Mouse (Mus musculus) bone marrow, adult 2 months (tissue): ENCODE results near the gene Zfp111. TPM values are rescaled to one million over a fixed set of nuclear protein-coding genes. Genes with fewer than 3 reads are reported as not detected.

Experiments used
- H3K27ac ChIP-seq: fragments of 200-500 bp; 2 replicates; pipeline ENCODE4 v1.5.1; 2012; ENCODE audit warnings: low read depth, mild to moderate bottlenecking, control low read depth, inconsistent platforms, low read length; ENCODE audit not compliant: control insufficient read depth, poor library complexity, insufficient read depth
- H3K4me1 ChIP-seq: fragments of 200-500 bp; 2 replicates; pipeline ENCODE4 v1.6.1; 2011; ENCODE audit warnings: low read length; ENCODE audit not compliant: control insufficient read depth, insufficient read depth
- H3K4me3 ChIP-seq: fragments of 200-500 bp; replicated peaks from 2 replicates; pipeline ENCODE3; 2011; ENCODE audit warnings: mild to moderate bottlenecking, low read depth, low read length, control low read depth; ENCODE audit not compliant: control insufficient read depth
- CTCF ChIP-seq: fragments of 200-500 bp; IDR thresholded peaks from 2 replicates; pipeline ENCODE4 v1.5.1; 2011; ENCODE audit warnings: low read length, control low read depth; ENCODE audit not compliant: control insufficient read depth, insufficient read depth
- POLR2A ChIP-seq: fragments of 200-500 bp; IDR thresholded peaks from 2 replicates; pipeline ENCODE4 v1.6.1; 2011; ENCODE audit warnings: low read depth, mild to moderate bottlenecking, control low read depth, low read length, borderline replicate concordance; ENCODE audit not compliant: control insufficient read depth
- WGBS: fragments of 180-500 bp; shearing (Covaris S2); methylation state at CpG from one replicate; pipeline ENCODE4 v1.1.7; 2018; 5-methylcytosine and 5-hydroxymethylcytosine counted together
- polyA plus RNA-seq: library from polyadenylated mRNA; stranded (reverse); fragments of >200 nt; gene quantifications from 2 replicates; pipeline ENCODE4 v1.2.4, GENCODE M21; 2011; ENCODE audit warnings: low replicate concordance; ENCODE audit not compliant: missing spikeins, insufficient read depth, insufficient read length

The Zfp111 gene
- polyA plus RNA-seq, 1 experiment, result 1.8 TPM

- Histone ChIP-seq H3K27ac (no peak overlapping the region), H3K4me1 (no peaks in the 10 kb centered on the region), H3K4me3 (no peak overlapping the region)
- WGBS, result 46% methylated on average over 7 of the region's 7 CpGs
- TF ChIP-seq CTCF (no peak), POLR2A (no peak)
These were observed 2.9 kb downstream of the Zfp111 start for GRCm38 (mm10) chr7:24208282-24208886.

- TF ChIP-seq POLR2A (no peak), CTCF (no peak)
- Histone ChIP-seq H3K4me1 (no peaks in the 10 kb centered on the region), H3K27ac (no peak overlapping the region), H3K4me3 (peak overlapping the region; percentile 60)
- WGBS, result 13% methylated on average over 24 of the region's 24 CpGs
These were observed 3.6 kb downstream of the Zfp111 start for GRCm38 (mm10) chr7:24207488-24208261.

DNA sequence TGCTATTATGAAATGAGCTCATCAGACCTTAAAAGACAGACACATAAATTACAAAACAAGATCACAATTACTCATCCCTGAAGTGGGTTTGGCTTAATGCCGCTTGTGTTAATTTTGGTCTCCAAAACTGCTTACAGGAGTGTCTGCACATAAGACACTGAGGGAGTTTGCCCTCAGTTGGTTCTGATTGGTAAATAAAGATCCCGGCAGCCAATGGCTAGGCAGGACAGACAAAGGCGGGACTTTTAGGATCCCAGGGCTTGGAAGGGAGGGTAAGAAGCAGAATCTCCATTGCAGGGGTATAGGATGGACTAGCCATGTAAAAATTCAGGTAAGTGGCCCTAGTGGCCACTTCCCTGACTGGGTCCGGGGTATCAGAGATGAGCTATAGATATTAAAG is 14.3 kb downstream of the Zfp111 start:
- 86% methylated on average over 4 of the region's 4 CpGs for WGBS
- no peak for TF ChIP-seq POLR2A
- TF ChIP-seq CTCF, result no peak
- H3K4me1 ChIP-seq, result no peaks in the 10 kb centered on the region
- no peak overlapping the region for H3K4me3 ChIP-seq
- H3K27ac ChIP-seq, result no peak overlapping the region

DNA sequence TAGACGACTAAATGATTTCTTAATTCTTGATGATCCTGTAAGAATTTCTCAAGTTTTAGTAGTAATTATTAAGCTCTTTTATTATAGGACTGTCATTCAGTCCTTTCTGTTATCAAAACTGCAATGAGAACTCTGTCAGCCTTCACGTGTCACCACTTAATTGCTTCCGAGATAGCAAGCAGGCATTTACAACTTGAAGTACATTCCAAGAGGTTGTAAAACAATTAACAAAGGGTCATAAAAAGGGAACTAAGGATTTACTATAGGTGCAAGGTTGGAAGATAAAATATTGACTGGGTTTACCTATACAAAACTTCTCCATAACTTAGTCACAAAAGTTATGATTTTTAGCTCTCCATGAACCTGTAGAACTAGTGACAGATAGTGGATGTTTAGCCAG is 18.1 kb downstream of the Zfp111 start:
- no peak overlapping the region for H3K27ac ChIP-seq
- no peak for TF ChIP-seq POLR2A
- H3K4me1 ChIP-seq, result peaks cover 5% of the 10 kb centered on the region; the same call in 1 of the 2 replicates
- 83% methylated on average over 3 of the region's 3 CpGs for WGBS
- no peak overlapping the region for H3K4me3 ChIP-seq

GRCm38 (mm10) chr7:24191361-24191760 is 19.9 kb downstream of the Zfp111 start:
- TF ChIP-seq POLR2A (no peak), CTCF (no peak)
- H3K4me3 ChIP-seq, result no peak overlapping the region
- no peak overlapping the region for H3K27ac ChIP-seq
- peaks cover 5% of the 10 kb centered on the region; the same call in 1 of the 2 replicates for H3K4me1 ChIP-seq
- WGBS, result 81% methylated on average over 2 of the region's 2 CpGs

DNA sequence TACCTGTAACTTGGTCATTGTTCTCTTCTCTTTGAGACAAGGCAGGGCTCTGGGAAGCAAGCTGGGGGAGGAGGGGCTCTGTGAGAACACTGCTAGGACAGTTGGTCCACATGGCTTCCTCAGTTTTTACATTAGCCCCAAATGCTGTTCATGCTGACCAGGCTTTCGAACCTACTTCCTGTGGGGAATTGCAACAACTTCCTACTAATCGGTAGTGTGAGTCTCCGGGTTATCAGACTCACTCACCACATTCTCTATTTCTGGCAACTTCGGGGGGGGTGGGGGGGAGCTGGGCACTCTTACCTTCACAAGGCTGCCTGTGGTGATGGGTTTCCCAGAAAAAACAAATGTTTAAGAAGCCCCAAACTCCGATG is 21.7 kb downstream of the Zfp111 start:
- Histone ChIP-seq H3K4me1 (peaks cover 5% of the 10 kb centered on the region; the same call in 1 of the 2 replicates), H3K4me3 (no peak overlapping the region), H3K27ac (peak overlapping the region; percentile 39)
- 1% methylated on average over 5 of the region's 5 CpGs for WGBS
- TF ChIP-seq CTCF, result no peak
- no peak for TF ChIP-seq POLR2A

GRCm38 (mm10) chr7:24188901-24189570 is 22.2 kb downstream of the Zfp111 start:
- no peak for TF ChIP-seq POLR2A
- TF ChIP-seq CTCF, result no peak
- WGBS, result 31% methylated on average over 4 of the region's 4 CpGs
- H3K4me1 ChIP-seq, result peaks cover 5% of the 10 kb centered on the region; the same call in 1 of the 2 replicates
- H3K27ac ChIP-seq, result peak overlapping the region; percentile 39
- H3K4me3 ChIP-seq, result no peak overlapping the region

- 18% methylated on average over 1 of the region's 1 CpGs for WGBS
- H3K27ac ChIP-seq, result no peak overlapping the region
- TF ChIP-seq CTCF (no peak), POLR2A (no peak)
- peaks cover 5% of the 10 kb centered on the region; the same call in 1 of the 2 replicates for H3K4me1 ChIP-seq
- no peak overlapping the region for H3K4me3 ChIP-seq
These were observed 23.6 kb downstream of the Zfp111 start for GRCm38 (mm10) chr7:24187611-24188010.
